Mouse (Mus musculus) small intestine, adult 2 months (tissue): ENCODE data around the gene Glyctk.

Experiments
- CTCF ChIP-seq: fragments of 200-500 bp; IDR thresholded peaks from 2 replicates; pipeline ENCODE4 v1.5.1; 2012; ENCODE audit warnings: low read depth, mild to moderate bottlenecking, control low read depth, inconsistent platforms, low read length, moderate library complexity, mixed read lengths; ENCODE audit not compliant: insufficient replicate concordance, insufficient read length; ENCODE audit errors: extremely low read depth
- POLR2A ChIP-seq: fragments of 200-500 bp; IDR thresholded peaks from 2 replicates; pipeline ENCODE4 v1.6.1; 2012; ENCODE audit warnings: low read depth, mild to moderate bottlenecking, control low read depth, inconsistent platforms, low read length, moderate library complexity

- TF ChIP-seq CTCF (no peak), POLR2A (no peak)
Measured at GRCm38 (mm10) chr9:106192024-106192423, 34.1 kb upstream of the Glyctk start.
